Mouse (Mus musculus): ENCODE measurements around the gene Bysl. TPM values are rescaled to one million over a fixed set of nuclear protein-coding genes. Genes with fewer than 3 reads are reported as not detected.
A peak's percentile ranks its signal among the peaks of the same experiment; 100 is the strongest.

Gene Bysl
- polyA plus RNA-seq, 1 experiment from 2014 or later, result 43.1 TPM

GRCm38 (mm10) chr17:47597838-47598579, 13.3 kb downstream of the Bysl start:
- no peaks in the 10 kb centered on the region for H3K27me3 ChIP-seq (replicated peaks; ENCODE audit: control insufficient read depth, insufficient read depth, low read length)
- DNase-seq (ENCODE audit: low spot score) (peak; percentile 65), ATAC-seq (replicated peaks; ENCODE audit: low FRiP score) (peak; percentile 73)
- H3K4me2 ChIP-seq, result peak overlapping the region; percentile 95
- peaks cover 40% of the 10 kb centered on the region for H3K4me1 ChIP-seq (replicated peaks; ENCODE audit: control insufficient read depth, insufficient read depth, low read length)
- WGBS, result 22% methylated on average over 10 of the region's 10 CpGs
- peak overlapping the region; percentile 87; the same call in 1 of the 2 replicates for H3K4me3 ChIP-seq (ENCODE audit: low read depth, low read length)
- H3K27ac ChIP-seq (ENCODE audit: low read depth, low read length), result peak overlapping the region; percentile 99
- no peaks in the 10 kb centered on the region for H3K9me3 ChIP-seq (ENCODE audit: control insufficient read depth, low read length)
- peaks cover 50% of the 10 kb centered on the region for H3K36me3 ChIP-seq (ENCODE audit: control insufficient read depth, insufficient read depth, low read length)
- peak overlapping the region; percentile 96 for H3K9ac ChIP-seq (ENCODE audit: low read depth, low read length)

- Histone ChIP-seq H3K36me3 (ENCODE audit: control insufficient read depth, insufficient read depth, low read length) (peaks cover 45% of the 10 kb centered on the region), H3K4me3 (ENCODE audit: low read depth, low read length) (peak overlapping the region; percentile 87), H3K9ac (ENCODE audit: low read depth, low read length) (peak overlapping the region; percentile 96), H3K9me3 (ENCODE audit: control insufficient read depth, low read length) (no peaks in the 10 kb centered on the region), H3K4me2 (peak overlapping the region; percentile 95), H3K4me1 (replicated peaks; ENCODE audit: control insufficient read depth, insufficient read depth, low read length) (peaks cover 46% of the 10 kb centered on the region), H3K27me3 (replicated peaks; ENCODE audit: control insufficient read depth, insufficient read depth, low read length) (no peaks in the 10 kb centered on the region), H3K27ac (ENCODE audit: low read depth, low read length) (peak overlapping the region; percentile 99)
- 56% methylated on average over 13 of the region's 13 CpGs for WGBS
- ATAC-seq (replicated peaks; ENCODE audit: low FRiP score) (no peak), DNase-seq (ENCODE audit: low spot score) (peak; percentile 40)
These were observed 14.0 kb downstream of the Bysl start for GRCm38 (mm10) chr17:47597261-47597660.

- Histone ChIP-seq H3K9me3 (ENCODE audit: control insufficient read depth, low read length) (no peaks in the 10 kb centered on the region), H3K4me3 (ENCODE audit: low read depth, low read length) (peak overlapping the region; percentile 87), H3K9ac (ENCODE audit: low read depth, low read length) (peak overlapping the region; percentile 96), H3K4me2 (peak overlapping the region; percentile 95), H3K27me3 (replicated peaks; ENCODE audit: control insufficient read depth, insufficient read depth, low read length) (no peaks in the 10 kb centered on the region), H3K36me3 (ENCODE audit: control insufficient read depth, insufficient read depth, low read length) (peaks cover 41% of the 10 kb centered on the region), H3K27ac (ENCODE audit: low read depth, low read length) (peak overlapping the region; percentile 99), H3K4me1 (replicated peaks; ENCODE audit: control insufficient read depth, insufficient read depth, low read length) (peaks cover 46% of the 10 kb centered on the region)
- ATAC-seq (replicated peaks; ENCODE audit: low FRiP score) (no peak), DNase-seq (ENCODE audit: low spot score) (no peak)
- WGBS, result 42% methylated on average over 5 of the region's 5 CpGs
These were observed 14.5 kb downstream of the Bysl start for GRCm38 (mm10) chr17:47596839-47597164.

- H3K9ac ChIP-seq (ENCODE audit: low read depth, low read length), result peak overlapping the region; percentile 96
- peak overlapping the region; percentile 99 for H3K27ac ChIP-seq (ENCODE audit: low read depth, low read length)
- peaks cover 51% of the 10 kb centered on the region for H3K4me1 ChIP-seq (replicated peaks; ENCODE audit: control insufficient read depth, insufficient read depth, low read length)
- H3K9me3 ChIP-seq (ENCODE audit: control insufficient read depth, low read length), result no peaks in the 10 kb centered on the region
- WGBS, result 30% methylated on average over 6 of the region's 6 CpGs
- peak overlapping the region; percentile 95 for H3K4me2 ChIP-seq
- DNase-seq (ENCODE audit: low spot score) (no peak), ATAC-seq (replicated peaks; ENCODE audit: low FRiP score) (no peak)
- H3K27me3 ChIP-seq (replicated peaks; ENCODE audit: control insufficient read depth, insufficient read depth, low read length), result no peaks in the 10 kb centered on the region
- peaks cover 36% of the 10 kb centered on the region for H3K36me3 ChIP-seq (ENCODE audit: control insufficient read depth, insufficient read depth, low read length)
- peak overlapping the region; percentile 87 for H3K4me3 ChIP-seq (ENCODE audit: low read depth, low read length)
These were observed 15.0 kb downstream of the Bysl start for GRCm38 (mm10) chr17:47596162-47596838.

GRCm38 (mm10) chr17:47595248-47596161, 15.8 kb downstream of the Bysl start:
- no peaks in the 10 kb centered on the region for H3K9me3 ChIP-seq (ENCODE audit: control insufficient read depth, low read length)
- ATAC-seq (replicated peaks; ENCODE audit: low FRiP score) (peak; percentile 69), DNase-seq (ENCODE audit: low spot score) (peak; percentile 82)
- H3K4me3 ChIP-seq (ENCODE audit: low read depth, low read length), result peak overlapping the region; percentile 87
- peaks cover 58% of the 10 kb centered on the region for H3K4me1 ChIP-seq (replicated peaks; ENCODE audit: control insufficient read depth, insufficient read depth, low read length)
- peak overlapping the region; percentile 95 for H3K4me2 ChIP-seq
- WGBS, result under 1% methylated on average over 20 of the region's 21 CpGs
- H3K27me3 ChIP-seq (replicated peaks; ENCODE audit: control insufficient read depth, insufficient read depth, low read length), result no peaks in the 10 kb centered on the region
- H3K9ac ChIP-seq (ENCODE audit: low read depth, low read length), result peak overlapping the region; percentile 96
- peak overlapping the region; percentile 99 for H3K27ac ChIP-seq (ENCODE audit: low read depth, low read length)
- peaks cover 30% of the 10 kb centered on the region for H3K36me3 ChIP-seq (ENCODE audit: control insufficient read depth, insufficient read depth, low read length)

- Histone ChIP-seq H3K9me3 (ENCODE audit: control insufficient read depth, low read length) (no peaks in the 10 kb centered on the region), H3K4me2 (peak overlapping the region; percentile 95), H3K9ac (ENCODE audit: low read depth, low read length) (peak overlapping the region; percentile 96), H3K27ac (ENCODE audit: low read depth, low read length) (peak overlapping the region; percentile 99), H3K27me3 (replicated peaks; ENCODE audit: control insufficient read depth, insufficient read depth, low read length) (no peaks in the 10 kb centered on the region), H3K36me3 (ENCODE audit: control insufficient read depth, insufficient read depth, low read length) (peaks cover 29% of the 10 kb centered on the region), H3K4me1 (replicated peaks; ENCODE audit: control insufficient read depth, insufficient read depth, low read length) (peaks cover 58% of the 10 kb centered on the region), H3K4me3 (ENCODE audit: low read depth, low read length) (peak overlapping the region; percentile 87)
- DNase-seq (ENCODE audit: low spot score), result no peak
- no peak for ATAC-seq (replicated peaks; ENCODE audit: low FRiP score)
- 0% methylated on average over 8 of the region's 9 CpGs for WGBS
These were observed 16.4 kb downstream of the Bysl start for GRCm38 (mm10) chr17:47594969-47595247.

- H3K4me2 ChIP-seq, result peak overlapping the region; percentile 95
- H3K27ac ChIP-seq (ENCODE audit: low read depth, low read length), result peak overlapping the region; percentile 99
- under 1% methylated on average over 43 of the region's 43 CpGs for WGBS
- no peaks in the 10 kb centered on the region for H3K9me3 ChIP-seq (ENCODE audit: control insufficient read depth, low read length)
- H3K36me3 ChIP-seq (ENCODE audit: control insufficient read depth, insufficient read depth, low read length), result peaks cover 24% of the 10 kb centered on the region
- no peak for ATAC-seq (replicated peaks; ENCODE audit: low FRiP score)
- DNase-seq (ENCODE audit: low spot score), result peak; percentile 61
- peak overlapping the region; percentile 96 for H3K9ac ChIP-seq (ENCODE audit: low read depth, low read length)
- no peaks in the 10 kb centered on the region for H3K27me3 ChIP-seq (replicated peaks; ENCODE audit: control insufficient read depth, insufficient read depth, low read length)
- peak overlapping the region; percentile 87 for H3K4me3 ChIP-seq (ENCODE audit: low read depth, low read length)
- peaks cover 56% of the 10 kb centered on the region for H3K4me1 ChIP-seq (replicated peaks; ENCODE audit: control insufficient read depth, insufficient read depth, low read length)
These were observed 16.9 kb downstream of the Bysl start for GRCm38 (mm10) chr17:47594183-47594968.

GRCm38 (mm10) chr17:47593854-47594182, 17.5 kb downstream of the Bysl start:
- 0% methylated on average over 13 of the region's 13 CpGs for WGBS
- Histone ChIP-seq H3K27me3 (replicated peaks; ENCODE audit: control insufficient read depth, insufficient read depth, low read length) (no peaks in the 10 kb centered on the region), H3K27ac (ENCODE audit: low read depth, low read length) (peak overlapping the region; percentile 99), H3K9ac (ENCODE audit: low read depth, low read length) (peak overlapping the region; percentile 96), H3K36me3 (ENCODE audit: control insufficient read depth, insufficient read depth, low read length) (peaks cover 20% of the 10 kb centered on the region), H3K9me3 (ENCODE audit: control insufficient read depth, low read length) (no peaks in the 10 kb centered on the region), H3K4me2 (peak overlapping the region; percentile 95), H3K4me3 (ENCODE audit: low read depth, low read length) (peak overlapping the region; percentile 87), H3K4me1 (replicated peaks; ENCODE audit: control insufficient read depth, insufficient read depth, low read length) (peaks cover 51% of the 10 kb centered on the region)
- ATAC-seq (replicated peaks; ENCODE audit: low FRiP score) (no peak), DNase-seq (ENCODE audit: low spot score) (no peak)
